Mouse (Mus musculus) cortical plate, adult 2 months (tissue): Measurements from ENCODE around the gene Gm49337.

Experiments used
- CTCF ChIP-seq: fragments of 200-500 bp; IDR thresholded peaks from 2 replicates; pipeline ENCODE4 v1.5.1; 2011; ENCODE audit warnings: mild to moderate bottlenecking, control low read depth, low read length; ENCODE audit not compliant: insufficient read depth; ENCODE audit errors: extremely low read depth
- POLR2A ChIP-seq: fragments of 200-500 bp; IDR thresholded peaks from 2 replicates; pipeline ENCODE4 v1.6.1; 2011; ENCODE audit warnings: mild to moderate bottlenecking, low read length, control low read depth; ENCODE audit not compliant: insufficient read depth; ENCODE audit errors: extremely low read depth

- no peak for TF ChIP-seq CTCF
- TF ChIP-seq POLR2A: no peak
Observed at GRCm38 (mm10) chr4:116219056-116219455, 45.9 kb downstream of the Gm49337 start.
